Mouse (Mus musculus): ENCODE measurements around the gene Uqcc1. TPM values are rescaled to one million over a fixed set of nuclear protein-coding genes. Genes with fewer than 3 reads are reported as not detected.
A peak's percentile ranks its signal among the peaks of the same experiment; 100 is the strongest.
"Not testable (repeated sequence)": the region's sequence is repeated elsewhere in the genome, so short reads cannot be mapped to it uniquely, and the experiment has no call there.

The Uqcc1 gene
- polyA plus RNA-seq, 1 experiment from 2014 or later = 78.6 TPM

DNA sequence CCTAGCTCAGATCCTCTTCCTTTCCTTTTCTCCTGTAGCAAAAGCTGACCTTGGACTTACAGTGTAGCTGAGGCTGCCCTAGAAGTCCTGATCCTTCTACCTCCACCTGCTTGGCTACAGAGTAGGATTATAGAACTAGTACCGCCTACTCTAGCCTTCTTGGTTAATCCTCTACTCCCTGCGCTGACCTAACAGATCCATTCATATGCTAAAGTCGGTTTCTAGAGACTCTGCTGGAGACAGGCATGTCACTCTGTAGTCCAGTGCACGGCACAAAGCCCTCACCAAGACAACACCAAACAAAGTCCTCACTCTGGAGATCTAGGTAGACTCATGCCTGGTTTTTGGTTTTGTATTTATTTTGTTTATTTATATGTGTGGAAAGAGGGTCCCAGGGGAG is 16.4 kb upstream of the Uqcc1 start:
- no peak for DNase-seq (ENCODE audit: low spot score)
- Histone ChIP-seq H3K4me3 (no peak overlapping the region), H3K36me3 (peaks cover 1% of the 10 kb centered on the region; the same call in 1 of the 2 replicates), H3K27ac (no peak overlapping the region; the same call in 1 of the 2 replicates), H3K9me3 (replicated peaks) (no peaks in the 10 kb centered on the region), H3K4me1 (peaks cover 75% of the 10 kb centered on the region), H3K27me3 (ENCODE audit: low read depth, poor library complexity, severe bottlenecking) (0 out of 2 replicates have a peak, but pooled peaks cover 13% of the 10 kb centered on the region)
- 29% methylated on average over 4 of the region's 4 CpGs for WGBS

DNA sequence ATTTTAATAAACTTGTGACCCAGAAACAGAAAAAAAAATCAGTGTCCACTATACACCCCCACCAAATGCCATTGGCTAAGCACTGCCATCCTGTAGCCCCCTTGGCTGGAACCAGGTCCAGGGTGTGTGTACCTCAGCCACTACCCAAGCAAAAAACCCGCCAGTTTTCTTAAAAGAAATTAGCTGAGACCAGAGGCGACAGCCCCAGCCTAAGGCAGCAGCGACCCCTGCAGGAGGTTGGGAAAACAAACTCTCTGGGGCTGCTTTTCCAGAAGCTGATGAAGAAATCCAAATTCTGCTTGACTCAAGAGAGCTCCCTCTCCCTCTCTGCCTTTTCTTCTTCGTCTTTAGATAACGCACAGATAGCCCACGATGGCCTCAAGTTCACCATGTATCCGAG is 16.0 kb upstream of the Uqcc1 start:
- H3K9me3 ChIP-seq (replicated peaks) = no peaks in the 10 kb centered on the region
- peaks cover 75% of the 10 kb centered on the region for H3K4me1 ChIP-seq
- 5% methylated on average over 7 of the region's 7 CpGs for WGBS
- H3K4me3 ChIP-seq = no peak overlapping the region
- peak overlapping the region; percentile 83; the same call in 1 of the 2 replicates for H3K27ac ChIP-seq
- 0 out of 2 replicates have a peak, but pooled peaks cover 13% of the 10 kb centered on the region for H3K27me3 ChIP-seq (ENCODE audit: low read depth, poor library complexity, severe bottlenecking)
- peak; percentile 89 for DNase-seq (ENCODE audit: low spot score)
- H3K36me3 ChIP-seq = peaks cover 4% of the 10 kb centered on the region; the same call in 1 of the 2 replicates

DNA sequence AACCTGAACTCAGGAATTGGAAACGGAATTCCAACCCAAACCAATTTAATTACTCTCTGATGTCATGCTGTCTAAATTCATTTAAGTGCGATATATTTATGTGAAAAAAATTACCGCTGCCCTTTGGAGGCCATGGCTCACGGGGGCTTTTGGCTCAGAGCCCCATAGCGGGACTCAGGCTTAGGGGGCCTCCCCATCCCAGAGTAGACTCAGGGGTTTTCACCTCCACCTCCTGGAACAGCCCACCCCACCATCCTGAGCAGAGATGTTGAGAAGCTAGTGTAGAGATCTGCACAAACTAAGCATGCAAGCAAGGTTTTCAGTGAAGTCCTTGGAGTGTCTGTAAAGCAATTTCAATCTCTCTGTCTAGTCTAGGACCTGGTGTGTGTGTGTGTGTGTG is 15.5 kb upstream of the Uqcc1 start:
- Histone ChIP-seq H3K4me3 (no peak overlapping the region), H3K4me1 (peaks cover 76% of the 10 kb centered on the region), H3K27ac (peak overlapping the region; percentile 83; the same call in 1 of the 2 replicates), H3K36me3 (peaks cover 4% of the 10 kb centered on the region; the same call in 1 of the 2 replicates), H3K27me3 (ENCODE audit: low read depth, poor library complexity, severe bottlenecking) (0 out of 2 replicates have a peak, but pooled peaks cover 13% of the 10 kb centered on the region), H3K9me3 (replicated peaks) (no peaks in the 10 kb centered on the region)
- 60% methylated on average over 5 of the region's 5 CpGs for WGBS
- DNase-seq (ENCODE audit: low spot score) = no peak

DNA sequence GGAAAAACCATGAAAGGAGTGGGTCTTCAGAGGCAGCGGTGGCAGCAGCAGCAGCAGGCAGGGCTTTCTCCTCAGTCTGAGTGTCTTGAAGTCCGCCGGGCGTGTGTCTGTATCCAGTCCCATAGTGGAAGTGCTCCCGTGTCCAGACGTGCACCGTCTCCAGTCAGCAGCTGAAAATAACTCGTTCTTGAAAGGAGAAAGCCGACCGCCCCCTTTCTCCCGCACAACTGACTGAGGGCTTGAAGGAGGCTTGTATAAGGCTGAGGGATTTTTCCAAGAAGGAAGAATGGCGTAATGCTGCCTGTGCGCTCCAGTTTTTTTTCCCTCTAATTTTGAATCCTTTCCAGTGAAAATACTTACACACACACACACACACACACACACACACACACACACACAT is 15.0 kb upstream of the Uqcc1 start, which contains the start of gene Gdf5:
Gdf5 (minus strand) TSS at position 244 of the 400 bp plus-strand sequence.
- Histone ChIP-seq H3K4me1 (peaks cover 78% of the 10 kb centered on the region), H3K36me3 (peaks cover 4% of the 10 kb centered on the region; the same call in 1 of the 2 replicates), H3K9me3 (replicated peaks) (no peaks in the 10 kb centered on the region), H3K27ac (peak within 1 kb of the TSS; percentile 83), H3K27me3 (ENCODE audit: low read depth, poor library complexity, severe bottlenecking) (0 out of 2 replicates have a peak, but pooled peaks cover 13% of the 10 kb centered on the region), H3K4me3 (peak within 1 kb of the TSS; percentile 40)
- WGBS = 62% methylated on average over 13 of the region's 13 CpGs
- DNase-seq (ENCODE audit: low spot score) = peak; percentile 46

DNA sequence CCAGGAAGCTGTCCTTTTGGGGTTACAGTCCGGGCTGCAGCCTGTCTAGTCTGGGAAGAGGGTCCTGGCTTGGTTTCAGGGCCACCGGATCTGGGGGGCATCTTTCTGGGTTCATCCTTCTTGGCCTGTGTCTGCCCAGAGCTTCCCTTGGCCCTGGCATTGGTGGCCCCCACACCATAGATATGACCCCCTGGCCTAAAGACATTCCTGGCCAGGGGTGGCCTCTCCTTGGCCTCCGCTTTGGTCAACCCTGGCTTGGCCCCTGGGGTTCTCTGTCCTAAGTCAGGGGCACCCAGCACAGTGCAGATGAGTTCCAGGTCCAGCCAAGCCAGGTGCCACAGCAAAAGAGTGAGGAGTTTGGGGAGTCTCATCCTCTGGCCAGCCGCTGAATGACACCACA is 14.6 kb upstream of the Uqcc1 start:
- DNase-seq (ENCODE audit: low spot score) = no peak
- Histone ChIP-seq H3K4me3 (peak overlapping the region; percentile 40), H3K36me3 (peaks cover 4% of the 10 kb centered on the region; the same call in 1 of the 2 replicates), H3K9me3 (replicated peaks) (no peaks in the 10 kb centered on the region), H3K4me1 (peaks cover 75% of the 10 kb centered on the region), H3K27me3 (ENCODE audit: low read depth, poor library complexity, severe bottlenecking) (0 out of 2 replicates have a peak, but pooled peaks cover 13% of the 10 kb centered on the region), H3K27ac (peak overlapping the region; percentile 83)
- WGBS = 83% methylated on average over 4 of the region's 4 CpGs

DNA sequence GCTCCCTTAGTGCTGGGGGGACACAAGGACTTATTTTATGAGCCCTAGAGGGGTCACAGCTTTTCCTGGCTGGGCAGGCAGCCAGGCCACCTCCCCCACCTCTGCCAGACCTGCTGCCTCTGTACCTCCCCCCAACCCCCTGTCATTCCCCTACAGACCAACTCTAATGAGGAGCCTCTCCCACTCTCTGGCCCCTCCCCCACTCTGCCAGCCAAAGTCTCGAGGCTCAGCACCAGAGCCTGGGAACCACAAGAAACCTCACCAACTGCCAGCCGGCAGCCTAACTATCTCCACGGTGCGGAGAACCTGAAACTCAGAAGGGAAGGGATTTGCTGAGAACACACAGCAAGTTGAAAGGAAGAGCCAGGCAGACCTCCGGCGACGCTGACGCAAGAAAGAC is 13.4 kb upstream of the Uqcc1 start:
- WGBS = under 1% methylated on average over 8 of the region's 8 CpGs
- peak overlapping the region; percentile 83 for H3K27ac ChIP-seq
- 0 out of 2 replicates have a peak, but pooled peaks cover 13% of the 10 kb centered on the region for H3K27me3 ChIP-seq (ENCODE audit: low read depth, poor library complexity, severe bottlenecking)
- H3K9me3 ChIP-seq (replicated peaks) = no peaks in the 10 kb centered on the region
- H3K4me1 ChIP-seq = peaks cover 62% of the 10 kb centered on the region
- peaks cover 4% of the 10 kb centered on the region; the same call in 1 of the 2 replicates for H3K36me3 ChIP-seq
- peak overlapping the region; percentile 40 for H3K4me3 ChIP-seq
- peak; percentile 74 for DNase-seq (ENCODE audit: low spot score)

DNA sequence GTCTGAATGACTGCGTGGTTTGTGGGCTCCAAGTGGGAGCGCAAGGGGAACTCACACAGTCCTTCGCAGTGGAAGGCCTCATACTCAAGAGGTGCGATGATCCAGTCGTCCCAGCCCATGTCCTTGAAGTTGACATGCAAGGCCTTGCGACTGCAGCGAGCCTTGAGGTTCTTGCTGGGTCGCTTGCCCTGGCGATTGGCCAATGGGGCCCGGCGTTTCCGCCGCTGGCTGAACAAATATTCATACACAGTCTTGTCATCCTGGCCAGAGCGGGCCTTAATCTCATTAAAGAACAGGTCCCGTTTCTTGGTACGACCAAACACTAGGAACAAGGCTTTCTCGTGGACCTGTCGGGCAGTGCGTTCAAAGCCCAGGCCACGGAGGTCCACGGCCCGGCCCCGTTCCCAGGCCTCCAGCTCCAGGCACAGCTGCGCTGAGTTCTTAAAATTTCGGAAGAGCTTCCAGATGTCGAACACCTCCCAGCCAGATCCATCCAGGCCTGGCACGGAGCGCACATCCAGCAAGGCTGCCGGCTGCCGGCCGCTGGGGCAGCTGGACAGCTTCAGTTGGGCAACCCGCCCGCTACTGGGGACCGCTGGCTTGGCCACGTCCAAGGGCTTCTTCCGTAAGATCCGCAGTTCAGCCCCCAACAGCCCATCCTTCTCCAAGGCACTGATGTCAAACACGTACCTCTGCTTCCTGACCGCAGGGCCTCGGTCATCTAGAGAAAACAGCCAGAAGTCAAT is 11.8 kb upstream of the Uqcc1 start:
- Histone ChIP-seq H3K36me3 (peaks cover 4% of the 10 kb centered on the region; the same call in 1 of the 2 replicates), H3K4me1 (peaks cover 60% of the 10 kb centered on the region), H3K27me3 (ENCODE audit: low read depth, poor library complexity, severe bottlenecking) (0 out of 2 replicates have a peak, but pooled peaks cover 9% of the 10 kb centered on the region), H3K9me3 (replicated peaks) (no peaks in the 10 kb centered on the region), H3K4me3 (no peak overlapping the region), H3K27ac (peak overlapping the region; percentile 47; the same call in 1 of the 2 replicates)
- no peak for DNase-seq (ENCODE audit: low spot score)
- WGBS = 91% methylated on average over 40 of the region's 40 CpGs

DNA sequence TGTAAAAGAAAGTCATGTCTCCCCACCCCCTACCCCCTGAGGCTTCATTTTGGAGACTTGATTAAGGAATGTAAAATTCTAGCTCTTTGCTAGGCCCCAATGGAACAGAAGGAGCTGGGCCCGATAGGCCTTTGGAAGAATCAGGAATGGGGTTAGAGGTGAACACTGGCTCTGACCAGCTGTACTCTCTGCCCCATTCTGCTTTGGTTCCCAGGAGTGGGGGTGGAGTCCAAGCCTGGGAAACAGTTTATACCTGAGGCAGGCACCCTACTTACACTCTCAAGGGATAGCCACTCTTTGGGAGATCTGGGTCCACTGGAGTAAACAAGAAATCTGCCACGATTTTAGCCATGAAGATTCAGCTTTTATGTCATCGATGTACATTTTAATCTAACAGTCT is 10.6 kb upstream of the Uqcc1 start, which contains the start of gene Gm15557:
Gm15557 (plus strand) TSS at position 48 of the 400 bp plus-strand sequence.
- WGBS = 85% methylated on average over 3 of the region's 3 CpGs
- DNase-seq (ENCODE audit: low spot score) = no peak
- Histone ChIP-seq H3K27ac (peak within 1 kb of the TSS; percentile 47), H3K9me3 (replicated peaks) (no peaks in the 10 kb centered on the region), H3K4me1 (peaks cover 48% of the 10 kb centered on the region), H3K27me3 (ENCODE audit: low read depth, poor library complexity, severe bottlenecking) (0 out of 2 replicates have a peak, but pooled peaks cover 6% of the 10 kb centered on the region), H3K4me3 (no peak within 1 kb of the TSS), H3K36me3 (peaks cover 4% of the 10 kb centered on the region; the same call in 1 of the 2 replicates)

DNA sequence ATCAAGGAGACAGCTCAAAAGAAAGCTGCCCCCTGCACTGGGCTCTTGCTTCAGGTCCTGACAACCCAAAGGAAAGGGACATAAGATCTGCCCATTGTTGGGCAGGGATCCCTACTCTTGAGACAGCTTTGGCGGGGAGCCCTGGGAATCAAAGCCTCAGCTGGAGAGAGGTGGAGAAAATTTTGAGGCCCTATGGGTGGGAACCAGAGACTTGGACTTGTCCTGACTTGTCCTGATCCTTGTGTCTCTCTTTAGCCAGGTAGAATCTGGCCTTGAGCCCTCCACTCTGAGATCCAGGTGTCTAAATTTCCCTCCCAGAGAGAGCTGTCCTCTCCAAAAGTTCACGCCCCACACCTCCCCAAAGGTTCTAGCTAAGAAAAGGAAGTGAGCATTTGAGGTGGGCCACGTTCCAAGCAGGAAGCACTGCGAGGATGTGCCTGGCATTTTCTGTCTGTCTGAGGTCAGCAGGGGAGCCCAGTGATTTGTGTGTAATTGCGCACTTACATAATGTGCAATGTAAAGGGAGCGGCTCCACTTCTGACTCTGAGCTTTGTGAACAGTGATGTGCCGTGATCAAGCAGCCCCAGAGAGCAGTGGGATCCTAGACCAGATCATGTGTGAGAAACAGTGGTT is 9.9 kb upstream of the Uqcc1 start:
- peaks cover 4% of the 10 kb centered on the region; the same call in 1 of the 2 replicates for H3K36me3 ChIP-seq
- peaks cover 42% of the 10 kb centered on the region for H3K4me1 ChIP-seq
- no peaks in the 10 kb centered on the region for H3K9me3 ChIP-seq (replicated peaks)
- 0 out of 2 replicates have a peak, but pooled peaks cover 6% of the 10 kb centered on the region for H3K27me3 ChIP-seq (ENCODE audit: low read depth, poor library complexity, severe bottlenecking)
- no peak overlapping the region for H3K4me3 ChIP-seq
- WGBS = 83% methylated on average over 7 of the region's 7 CpGs
- DNase-seq (ENCODE audit: low spot score) = no peak
- H3K27ac ChIP-seq = peak overlapping the region; percentile 37

DNA sequence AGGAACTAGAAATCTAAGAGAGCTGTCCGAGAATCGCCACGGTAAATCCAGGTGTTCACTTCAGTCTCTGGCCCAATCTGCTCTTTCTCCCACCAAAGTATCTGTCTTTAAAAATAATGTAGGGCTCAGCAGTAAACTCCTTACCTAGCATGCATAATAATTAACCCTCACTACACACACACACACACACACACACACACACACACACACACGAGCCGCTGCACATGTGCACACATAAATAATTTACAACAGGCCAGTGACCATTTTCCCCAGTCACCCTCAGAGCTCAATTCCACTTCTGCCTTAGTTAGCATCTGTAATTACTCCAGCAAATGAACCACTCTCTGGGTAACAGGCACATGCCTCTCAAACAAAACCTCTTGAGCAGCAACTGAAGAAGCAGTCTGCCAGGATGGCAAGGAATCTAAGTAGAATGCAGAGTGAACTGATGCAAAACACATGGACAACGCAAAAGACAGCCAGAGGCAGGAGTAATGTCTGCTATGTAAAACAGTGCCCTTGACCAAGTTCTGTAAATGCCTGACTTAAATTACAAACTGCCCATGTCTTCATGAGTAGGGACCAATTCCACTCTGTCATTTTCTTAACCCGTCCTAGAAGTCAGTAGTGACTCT is 1.3 kb downstream of the Uqcc1 start:
- Histone ChIP-seq H3K36me3 (peaks cover 21% of the 10 kb centered on the region), H3K4me3 (peak overlapping the region; percentile 78), H3K27me3 (ENCODE audit: low read depth, poor library complexity, severe bottlenecking) (no peaks in the 10 kb centered on the region), H3K27ac (peak overlapping the region; percentile 93), H3K4me1 (peaks cover 24% of the 10 kb centered on the region), H3K9me3 (replicated peaks) (no peaks in the 10 kb centered on the region)
- 71% methylated on average over 7 of the region's 7 CpGs for WGBS
- no peak for DNase-seq (ENCODE audit: low spot score)

DNA sequence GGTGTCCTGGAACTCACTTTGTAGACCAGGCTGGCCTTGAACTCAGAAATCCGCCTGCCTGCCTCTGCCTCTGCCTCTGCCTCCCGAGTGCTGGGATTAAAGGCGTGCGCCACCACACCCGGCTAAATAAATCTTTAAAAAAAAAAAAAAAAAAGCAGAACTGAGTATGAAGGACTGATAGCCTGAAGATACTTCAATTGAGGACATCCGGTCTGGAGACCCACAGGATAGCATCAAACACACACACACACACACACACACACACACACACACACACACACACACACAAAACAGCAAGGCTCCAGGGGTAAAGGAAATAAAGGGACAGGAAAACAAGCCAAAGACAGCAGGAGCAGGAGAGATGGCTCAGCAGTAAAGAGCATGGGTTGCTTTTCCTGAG is 4.9 kb downstream of the Uqcc1 start:
- not testable (repeated sequence) for H3K27me3 ChIP-seq (ENCODE audit: low read depth, poor library complexity, severe bottlenecking); H3K4me3 ChIP-seq; H3K9me3 ChIP-seq (replicated peaks); H3K27ac ChIP-seq; DNase-seq (ENCODE audit: low spot score)
- Histone ChIP-seq H3K36me3 (peaks cover 46% of the 10 kb centered on the region), H3K4me1 (peaks cover 16% of the 10 kb centered on the region)
- WGBS = 98% methylated on average over 6 of the region's 6 CpGs

DNA sequence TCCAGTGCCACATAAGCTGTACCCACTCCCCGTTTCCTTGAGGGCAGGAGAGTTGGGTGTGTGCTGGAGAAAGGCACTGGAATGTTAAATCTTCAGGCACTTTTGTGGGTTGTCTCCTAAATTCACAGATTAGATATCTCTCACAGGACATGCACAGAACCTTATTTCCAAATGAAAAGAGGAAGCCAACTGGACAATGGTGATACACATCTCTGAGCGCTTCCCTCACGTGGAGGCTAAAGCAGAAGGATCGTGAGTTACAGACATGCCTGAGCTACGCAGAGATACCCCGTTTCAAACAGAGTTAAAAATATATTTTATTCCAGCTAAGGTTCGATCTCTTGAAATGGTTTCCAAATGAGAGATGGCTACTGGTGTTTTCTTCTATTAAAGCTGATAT is 7.0 kb downstream of the Uqcc1 start:
- DNase-seq (ENCODE audit: low spot score) = no peak
- Histone ChIP-seq H3K27ac (no peak overlapping the region), H3K36me3 (peaks cover 62% of the 10 kb centered on the region), H3K27me3 (ENCODE audit: low read depth, poor library complexity, severe bottlenecking) (no peaks in the 10 kb centered on the region), H3K4me1 (no peaks in the 10 kb centered on the region), H3K9me3 (replicated peaks) (no peaks in the 10 kb centered on the region), H3K4me3 (no peak overlapping the region)
- WGBS = 97% methylated on average over 7 of the region's 7 CpGs
